Mouse (Mus musculus) liver, adult 2 months (tissue): ENCODE measurements around the gene Rab38. TPM values are rescaled to one million over a fixed set of nuclear protein-coding genes. Genes with fewer than 3 reads are reported as not detected.
A peak's percentile ranks its signal among the peaks of the same experiment; 100 is the strongest.

Source experiments
- DNase-seq: peaks from one replicate; pipeline ENCODE4 v3.0.0-alpha.2; 2011; ENCODE audit warnings: low read depth, low spot score; ENCODE audit errors: extremely low read depth
- H3K27ac ChIP-seq: fragments of 200-500 bp; replicated peaks from 2 replicates; pipeline ENCODE4 v1.5.1; 2012; ENCODE audit warnings: low read depth, mild to moderate bottlenecking, control low read depth, inconsistent platforms, low read length; ENCODE audit not compliant: insufficient read depth
- H3K27me3 ChIP-seq: fragments of 200-500 bp; 2 replicates; pipeline ENCODE4 v1.6.1; 2012; ENCODE audit warnings: mild to moderate bottlenecking, moderate library complexity, low read length, inconsistent platforms; ENCODE audit not compliant: control insufficient read depth, insufficient read depth
- H3K36me3 ChIP-seq: fragments of 200-500 bp; 2 replicates; pipeline ENCODE4 v1.6.1; 2012; ENCODE audit warnings: low read length, inconsistent platforms; ENCODE audit not compliant: control insufficient read depth, insufficient read depth
- H3K4me1 ChIP-seq: fragments of 200-500 bp; 2 replicates; pipeline ENCODE4 v1.6.1; 2011; ENCODE audit warnings: low read length; ENCODE audit not compliant: control insufficient read depth, insufficient read depth
- H3K4me3 ChIP-seq: fragments of 200-500 bp; 2 replicates; pipeline ENCODE4 v1.5.1; 2011; ENCODE audit warnings: low read depth, mild to moderate bottlenecking, control low read depth, low read length, moderate library complexity; ENCODE audit not compliant: insufficient read depth
- H3K79me2 ChIP-seq: fragments of 200-500 bp; 2 replicates; pipeline ENCODE4 v1.6.1; 2012; ENCODE audit warnings: inconsistent platforms, mild to moderate bottlenecking, low read length, moderate library complexity; ENCODE audit not compliant: control insufficient read depth, insufficient read depth
- H3K9ac ChIP-seq: fragments of 200-500 bp; 2 replicates; pipeline ENCODE4 v1.6.1; 2012; ENCODE audit warnings: low read depth, mild to moderate bottlenecking, control low read depth, inconsistent platforms, low read length
- CTCF ChIP-seq: fragments of 200-500 bp; IDR thresholded peaks from 2 replicates; pipeline ENCODE4 v1.5.1; 2011; ENCODE audit warnings: low read depth, low read length, control low read depth
- POLR2A ChIP-seq: fragments of 200-500 bp; IDR thresholded peaks from 2 replicates; pipeline ENCODE4 v1.6.1; 2011; ENCODE audit warnings: low read length, control low read depth; ENCODE audit not compliant: insufficient read depth; ENCODE audit errors: extremely low read depth
- WGBS: fragments of 180-500 bp; shearing (Covaris S2); methylation state at CpG from one replicate; pipeline ENCODE4 v1.1.7; 2018; 5-methylcytosine and 5-hydroxymethylcytosine counted together
- polyA plus RNA-seq: library from polyadenylated mRNA; depleted of rRNA; stranded (reverse); fragments of >200 nt; gene quantifications from 2 replicates; pipeline ENCODE4 v1.2.3, GENCODE M21; 2012; rRNA removed
- total RNA-seq: library from RNA; depleted of rRNA; stranded (reverse); fragments of >200 nt; gene quantifications from 2 replicates; pipeline ENCODE4 v1.2.3, GENCODE M21; 2014; rRNA removed

The Rab38 gene
- total RNA-seq (1.0 TPM in 2 replicates), polyA plus RNA-seq (0.35 and 0.39 TPM in 2 replicates)

- Histone ChIP-seq H3K79me2 (no peaks in the 10 kb centered on the region), H3K9ac (0 out of 2 replicates have a peak within 1 kb of the TSS, but pooled peaks have one; percentile 8), H3K27ac (no peak within 1 kb of the TSS), H3K36me3 (no peaks in the 10 kb centered on the region), H3K27me3 (no peaks in the 10 kb centered on the region; the same call in 1 of the 2 replicates), H3K4me1 (no peaks in the 10 kb centered on the region), H3K4me3 (peak within 1 kb of the TSS; percentile 34)
- TF ChIP-seq POLR2A (no peak), CTCF (no peak)
- DNase-seq: peak; percentile 38
- WGBS: 3% methylated on average over 35 of the region's 35 CpGs
Observed at GRCm38 (mm10) chr7:88429786-88430691, at the start of gene Rab38. TSS of gene Rab38 (plus strand) at chr7:88430273.

- Histone ChIP-seq H3K4me3 (no peak overlapping the region), H3K79me2 (no peaks in the 10 kb centered on the region), H3K4me1 (no peaks in the 10 kb centered on the region), H3K9ac (no peak overlapping the region), H3K36me3 (no peaks in the 10 kb centered on the region), H3K27ac (no peak overlapping the region), H3K27me3 (no peaks in the 10 kb centered on the region)
- DNase-seq: no peak
- 90% methylated on average over 1 of the region's 1 CpGs for WGBS
- TF ChIP-seq CTCF (no peak), POLR2A (no peak)
Observed at GRCm38 (mm10) chr7:88394568-88394967, 35.5 kb upstream of the Rab38 start.

GRCm38 (mm10) chr7:88395745-88396144, 34.3 kb upstream of the Rab38 start:
- no peak overlapping the region for H3K27ac ChIP-seq
- DNase-seq: no peak
- WGBS: 39% methylated on average over 2 of the region's 2 CpGs
- no peak for TF ChIP-seq CTCF
- TF ChIP-seq POLR2A: no peak
- H3K36me3 ChIP-seq: no peaks in the 10 kb centered on the region
- no peak overlapping the region for H3K4me3 ChIP-seq
- no peak overlapping the region for H3K9ac ChIP-seq
- H3K79me2 ChIP-seq: no peaks in the 10 kb centered on the region
- no peaks in the 10 kb centered on the region for H3K27me3 ChIP-seq
- H3K4me1 ChIP-seq: no peaks in the 10 kb centered on the region

GRCm38 (mm10) chr7:88405311-88405710, 24.8 kb upstream of the Rab38 start:
- Histone ChIP-seq H3K4me3 (no peak overlapping the region), H3K79me2 (no peaks in the 10 kb centered on the region), H3K9ac (no peak overlapping the region), H3K27me3 (no peaks in the 10 kb centered on the region), H3K27ac (no peak overlapping the region), H3K4me1 (no peaks in the 10 kb centered on the region), H3K36me3 (no peaks in the 10 kb centered on the region)
- TF ChIP-seq POLR2A (no peak), CTCF (no peak)
- DNase-seq: no peak
- 98% methylated on average over 1 of the region's 1 CpGs for WGBS

GRCm38 (mm10) chr7:88406466-88406865, 23.6 kb upstream of the Rab38 start:
- Histone ChIP-seq H3K27ac (no peak overlapping the region), H3K27me3 (no peaks in the 10 kb centered on the region), H3K9ac (no peak overlapping the region), H3K4me3 (no peak overlapping the region), H3K36me3 (no peaks in the 10 kb centered on the region), H3K4me1 (no peaks in the 10 kb centered on the region), H3K79me2 (no peaks in the 10 kb centered on the region)
- 80% methylated on average over 2 of the region's 2 CpGs for WGBS
- no peak for TF ChIP-seq POLR2A
- no peak for TF ChIP-seq CTCF
- DNase-seq: no peak

- DNase-seq: no peak
- Histone ChIP-seq H3K79me2 (no peaks in the 10 kb centered on the region), H3K27ac (no peak overlapping the region), H3K9ac (no peak overlapping the region), H3K4me1 (no peaks in the 10 kb centered on the region), H3K27me3 (no peaks in the 10 kb centered on the region), H3K4me3 (no peak overlapping the region), H3K36me3 (no peaks in the 10 kb centered on the region)
- TF ChIP-seq POLR2A: no peak
- no peak for TF ChIP-seq CTCF
Observed at GRCm38 (mm10) chr7:88421821-88422220, 8.3 kb upstream of the Rab38 start.
